Mouse (Mus musculus) brain, embryonic 14.5 days (tissue): Measurements from ENCODE around the gene Myo1d.

Experiments used
- CTCF ChIP-seq: fragments of 200-500 bp; IDR thresholded peaks from 2 replicates; pipeline ENCODE4 v1.5.1; 2012; ENCODE audit warnings: inconsistent platforms, mild to moderate bottlenecking, moderate library complexity, borderline replicate concordance; ENCODE audit not compliant: insufficient read depth, insufficient read length; ENCODE audit errors: extremely low read depth
- POLR2A ChIP-seq: fragments of 200-500 bp; IDR thresholded peaks from 2 replicates; pipeline ENCODE4 v1.6.1; 2012; ENCODE audit warnings: mild to moderate bottlenecking, inconsistent platforms, borderline replicate concordance; ENCODE audit not compliant: poor library complexity, insufficient read depth, insufficient read length, severe bottlenecking; ENCODE audit errors: extremely low read depth

GRCm38 (mm10) chr11:80532966-80533365 is 246.9 kb downstream of the Myo1d start:
- TF ChIP-seq CTCF (no peak), POLR2A (no peak)
